Mouse (Mus musculus) layer of hippocampus, adult 11-12 months (tissue): Measurements from ENCODE around the gene Ubac1.
A peak's percentile ranks its signal among the peaks of the same experiment; 100 is the strongest.

ENCODE experiments used
- DNase-seq: peaks from one replicate; pipeline ENCODE4 v3.0.0; 2022; ENCODE audit warnings: low spot score

The Ubac1 gene

DNA sequence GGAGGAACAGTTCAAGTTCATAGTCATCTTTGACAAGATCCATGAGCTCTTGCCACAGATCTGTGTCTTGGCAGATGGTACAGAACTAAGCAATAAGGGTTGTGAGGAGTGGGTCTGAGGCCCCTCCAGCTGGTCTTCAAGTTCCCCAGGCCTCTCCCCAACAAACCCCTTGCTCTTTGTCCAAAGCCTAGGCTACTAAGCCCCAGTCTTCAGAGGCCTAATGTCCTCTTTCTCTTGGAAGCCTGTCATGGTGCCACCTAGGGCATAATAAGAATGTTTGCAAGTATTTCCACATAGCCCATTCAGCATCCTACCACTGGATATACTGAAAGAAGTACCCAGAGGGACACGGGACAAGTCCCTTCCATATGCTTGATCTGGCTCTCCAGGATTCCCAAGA, 1.1 kb upstream of the Ubac1 start:
- no peak for DNase-seq

DNA sequence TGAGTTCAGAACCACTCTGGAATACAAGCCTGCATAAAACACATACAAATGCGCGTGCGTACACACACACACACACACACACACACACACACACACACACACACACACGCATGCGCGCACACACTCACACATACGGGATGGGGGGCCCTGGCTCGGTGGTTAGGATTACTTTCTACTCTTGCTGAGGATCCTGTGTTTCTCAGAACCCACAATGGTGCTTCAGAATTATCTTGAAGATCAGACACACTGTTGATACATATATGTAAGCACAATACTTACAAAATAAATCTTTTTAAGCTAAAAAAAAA, 665 bp upstream of the Ubac1 start:
- no peak for DNase-seq

DNA sequence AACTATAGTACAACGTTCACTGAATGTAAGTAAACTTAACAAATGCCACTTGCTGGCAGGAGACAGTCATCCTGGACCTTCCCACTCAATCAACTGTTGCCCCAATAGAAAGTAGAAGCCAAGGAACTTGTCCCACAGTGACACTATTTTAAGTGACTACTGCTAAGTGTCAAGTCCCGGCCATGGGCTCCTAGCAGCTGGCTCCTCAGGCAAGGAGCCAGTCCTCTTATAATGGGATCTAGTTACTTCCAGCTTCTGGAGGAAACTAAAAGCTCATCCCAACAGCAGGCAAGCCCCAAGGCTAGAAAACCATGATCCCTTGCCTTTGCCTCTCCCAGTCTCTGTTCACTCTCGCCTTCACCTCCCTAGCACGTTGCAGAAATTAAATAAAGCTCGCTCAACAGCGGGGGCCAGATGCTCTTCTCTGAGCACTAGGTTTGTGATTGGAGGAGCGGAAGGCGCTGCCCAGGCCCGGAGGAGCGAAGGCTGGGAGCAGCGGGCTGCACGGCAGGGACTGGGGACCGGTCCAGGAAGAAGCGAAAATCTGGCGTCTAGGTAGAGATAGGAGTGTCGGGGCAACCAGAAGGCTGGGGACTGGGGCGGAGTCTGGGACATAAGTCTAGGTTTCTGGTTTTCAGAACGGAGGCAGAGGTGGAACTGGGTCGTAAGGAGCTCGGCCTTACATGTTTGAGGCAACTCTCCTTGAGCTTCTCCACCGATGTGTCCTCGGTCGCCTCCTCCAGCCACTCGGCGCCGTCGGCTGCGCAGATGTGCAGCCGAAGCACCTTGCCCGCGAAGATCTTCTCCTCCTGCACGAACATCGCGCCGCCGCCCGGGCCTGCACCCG, 610 bp downstream of the Ubac1 start:
- DNase-seq = peak; percentile 37

DNA sequence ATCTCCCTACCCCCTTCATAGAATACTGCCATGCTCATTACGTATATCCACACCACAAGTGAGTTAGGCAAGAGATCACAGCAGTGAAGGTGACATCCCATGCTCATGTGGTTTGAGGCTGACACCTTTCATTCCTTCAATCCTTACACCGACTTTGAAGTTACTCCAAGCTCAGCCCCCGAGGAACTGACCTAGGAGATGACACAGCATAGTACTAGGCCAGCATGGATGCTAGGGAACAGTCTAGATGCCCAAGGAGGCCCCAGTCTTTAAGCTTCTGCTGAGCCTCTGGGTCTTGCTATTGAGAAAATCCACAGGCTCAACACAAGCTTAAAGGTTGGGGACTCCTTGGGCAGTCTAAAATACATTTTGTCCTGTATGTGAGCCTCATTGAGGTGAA, 1.6 kb downstream of the Ubac1 start:
- no peak for DNase-seq

DNA sequence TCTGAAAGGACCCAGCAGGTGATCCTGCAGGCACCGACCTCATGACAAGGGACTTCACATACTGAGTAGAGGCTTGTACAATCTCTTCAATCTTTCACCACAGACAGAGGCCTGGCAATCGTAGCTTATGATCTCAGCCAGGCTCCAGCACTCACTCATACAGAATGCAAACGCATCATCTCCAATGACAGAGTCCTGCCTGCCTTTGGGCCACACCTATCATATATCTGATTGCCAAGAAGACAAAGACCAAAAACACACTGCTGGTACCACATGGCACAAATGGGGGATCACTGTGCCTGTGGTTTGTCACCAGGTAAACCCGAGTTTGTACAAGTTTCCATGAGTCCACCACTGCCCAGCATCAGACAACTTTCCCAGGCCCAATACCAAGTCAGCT, 4.2 kb downstream of the Ubac1 start:
- no peak for DNase-seq

DNA sequence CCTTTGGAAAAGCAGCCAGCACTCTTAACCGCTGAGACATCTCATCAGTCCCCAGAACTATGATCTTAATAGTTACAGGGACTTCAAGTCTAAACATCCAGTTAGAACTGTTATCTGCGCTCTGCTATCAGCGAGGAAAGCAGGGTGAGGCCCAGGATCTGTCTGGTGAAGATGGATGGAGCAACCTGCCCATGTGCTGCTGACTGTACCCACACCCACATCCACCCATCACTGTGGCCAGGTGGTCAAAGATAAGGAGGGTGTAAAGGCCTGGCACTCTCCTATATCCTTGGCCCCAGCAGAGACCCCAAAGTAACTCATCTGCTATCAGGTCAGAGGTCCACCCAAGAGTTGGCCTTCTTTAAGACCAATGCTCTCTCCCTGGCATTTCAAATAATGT, 7.9 kb downstream of the Ubac1 start:
- no peak for DNase-seq

DNA sequence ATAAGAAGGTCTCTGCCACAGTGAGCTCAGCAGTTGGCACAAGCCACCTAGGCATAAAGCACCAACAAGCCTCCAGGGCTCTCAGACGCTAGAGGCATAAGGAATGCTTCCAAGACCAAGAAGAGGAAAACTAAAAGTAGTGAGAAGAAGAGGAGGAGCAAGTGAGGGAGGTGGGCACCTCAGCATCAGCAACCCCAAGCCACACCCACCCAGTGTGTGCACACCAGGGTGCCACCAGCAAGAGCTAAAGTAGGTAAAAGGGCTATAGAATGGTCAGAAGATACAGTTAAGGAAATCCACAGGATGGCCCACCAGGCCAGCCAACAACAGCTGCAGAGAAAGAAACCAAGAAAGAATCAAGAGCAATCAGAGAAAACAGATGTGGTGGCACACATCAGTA, 10.1 kb downstream of the Ubac1 start:
- no peak for DNase-seq

DNA sequence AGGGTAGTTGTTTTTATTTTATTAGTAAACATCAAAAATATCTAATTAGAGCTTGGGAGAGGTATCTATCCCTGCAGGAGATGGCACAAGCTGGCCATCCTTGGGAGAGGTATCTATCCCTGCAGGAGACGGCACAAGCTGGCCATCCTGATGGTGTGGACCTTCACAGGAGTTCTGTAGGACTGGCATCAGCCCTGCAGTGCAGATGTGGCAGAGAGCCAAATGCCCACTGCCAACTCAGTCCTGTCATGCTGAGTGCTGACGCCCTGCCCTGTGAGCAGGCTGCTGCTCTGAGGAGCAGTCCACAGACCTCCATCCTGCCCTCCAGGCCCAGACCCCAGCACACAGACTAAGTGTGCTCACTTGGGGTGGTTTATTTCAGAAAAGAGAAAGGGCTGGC, 19.5 kb downstream of the Ubac1 start:
- no peak for DNase-seq

DNA sequence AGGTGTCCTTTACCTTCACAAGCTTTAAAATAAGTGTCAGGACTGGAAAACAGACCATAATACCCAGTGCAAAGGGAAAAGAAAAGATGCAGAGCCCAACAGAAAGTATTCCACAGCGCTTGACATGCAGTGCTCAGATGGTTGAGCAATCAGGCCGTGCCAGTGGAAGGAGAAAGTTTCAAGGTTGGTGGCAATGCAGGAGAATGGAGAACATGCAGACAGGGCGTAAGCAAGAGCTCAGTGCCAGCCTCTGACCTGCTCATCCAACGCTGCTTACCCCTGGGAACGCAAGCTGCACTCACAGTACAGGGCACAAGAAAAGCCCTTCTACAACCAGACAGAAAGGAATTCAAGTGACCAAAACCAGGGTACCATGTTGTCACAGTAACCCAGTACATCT, 20.4 kb downstream of the Ubac1 start:
- DNase-seq = no peak

DNA sequence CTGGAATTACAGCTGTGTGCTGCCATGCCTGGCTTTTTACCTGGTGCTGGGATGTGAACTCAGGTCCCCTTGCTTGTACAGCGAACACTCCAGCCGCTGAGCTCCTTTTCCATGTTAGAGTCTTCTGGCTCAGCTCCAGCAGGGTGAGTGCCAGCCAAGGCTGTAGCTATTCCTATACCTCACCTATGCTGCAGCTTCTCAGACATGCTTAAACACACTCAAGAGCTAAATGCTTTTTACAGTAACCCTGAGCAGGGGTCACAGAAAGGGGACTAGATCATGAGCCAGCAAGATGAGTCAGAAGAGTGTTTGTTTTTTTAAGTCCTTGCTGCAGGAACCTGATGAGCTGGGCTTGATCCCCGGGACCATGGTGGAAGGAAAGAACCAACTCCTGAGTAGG, 23.8 kb downstream of the Ubac1 start:
- no peak for DNase-seq

DNA sequence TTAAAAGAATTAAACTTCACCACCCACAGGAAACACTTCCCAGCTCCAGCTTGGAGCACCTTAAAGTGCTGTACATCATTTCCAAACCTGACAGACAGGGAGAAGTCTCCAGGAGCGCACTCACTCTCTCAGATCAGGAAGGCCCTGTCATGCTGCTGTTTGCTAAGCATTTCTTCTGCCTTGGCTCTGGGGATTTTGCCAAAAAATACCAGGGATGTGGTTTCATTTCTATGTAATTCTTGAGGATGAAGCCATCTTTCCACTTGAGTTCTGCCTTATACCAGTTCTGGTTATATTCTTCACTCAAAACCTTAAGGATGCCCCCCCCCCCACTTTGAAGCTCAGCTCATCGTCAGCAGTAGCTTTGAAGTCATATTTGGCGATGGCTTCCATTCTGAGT, 26.8 kb downstream of the Ubac1 start:
- DNase-seq = no peak

DNA sequence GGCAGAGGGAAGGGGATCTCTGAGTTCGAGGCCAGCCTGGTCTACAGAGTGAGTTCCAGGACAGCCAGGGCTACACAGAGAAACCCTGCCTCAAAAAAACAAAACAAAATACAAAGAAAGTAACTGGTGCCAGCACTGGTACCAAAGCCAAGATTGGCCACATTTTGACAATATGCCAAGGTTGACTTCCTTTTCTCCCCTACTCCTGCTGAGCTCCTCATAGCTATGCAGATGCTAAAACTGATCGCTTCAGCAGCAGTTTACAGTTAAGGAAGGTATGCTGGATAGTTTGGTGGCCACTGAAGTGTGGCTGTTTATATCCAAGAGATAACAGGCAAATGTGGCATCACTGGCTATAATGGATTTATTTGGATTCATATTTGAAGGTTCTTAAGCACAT, 29.3 kb downstream of the Ubac1 start:
- DNase-seq = no peak

DNA sequence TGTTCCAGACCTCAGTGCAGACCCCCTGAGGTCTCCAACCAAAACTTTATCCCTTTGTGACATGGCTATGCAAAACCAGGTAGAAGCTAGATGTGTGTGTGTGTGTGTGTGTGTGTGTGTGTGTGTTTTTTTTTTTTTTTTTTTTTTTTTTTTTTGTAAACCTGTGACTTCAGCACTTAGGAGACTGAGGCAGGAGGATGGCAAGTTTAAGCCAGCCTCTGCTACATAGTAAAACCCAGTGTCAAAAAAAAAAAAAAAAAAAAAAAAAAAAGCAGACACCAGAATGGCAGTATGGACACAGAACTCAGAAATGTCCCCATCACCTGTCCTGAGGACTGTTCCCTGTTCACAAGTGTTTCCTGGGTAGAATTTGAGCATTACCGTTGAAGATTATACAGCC, 31.9 kb downstream of the Ubac1 start:
- DNase-seq = no peak

DNA sequence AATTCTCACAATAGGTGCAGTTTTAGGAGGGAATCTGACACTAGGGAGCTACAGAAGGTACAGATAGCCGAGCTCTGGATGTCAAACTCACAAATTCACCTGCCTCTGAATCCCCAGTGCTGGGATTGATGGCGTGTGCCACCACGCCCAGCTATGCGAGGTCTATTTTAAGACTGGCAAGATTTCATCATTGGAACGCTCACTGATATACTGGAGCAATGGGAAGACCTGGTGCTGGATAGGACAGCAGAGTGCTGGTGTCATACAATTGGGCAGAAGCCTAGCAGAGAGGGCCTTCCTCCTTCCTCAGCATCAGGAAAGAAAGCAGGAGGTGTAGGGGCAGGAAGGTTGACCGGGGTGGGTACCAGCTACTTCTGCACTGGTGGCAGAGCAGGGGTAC, 33.7 kb downstream of the Ubac1 start:
- DNase-seq = no peak

DNA sequence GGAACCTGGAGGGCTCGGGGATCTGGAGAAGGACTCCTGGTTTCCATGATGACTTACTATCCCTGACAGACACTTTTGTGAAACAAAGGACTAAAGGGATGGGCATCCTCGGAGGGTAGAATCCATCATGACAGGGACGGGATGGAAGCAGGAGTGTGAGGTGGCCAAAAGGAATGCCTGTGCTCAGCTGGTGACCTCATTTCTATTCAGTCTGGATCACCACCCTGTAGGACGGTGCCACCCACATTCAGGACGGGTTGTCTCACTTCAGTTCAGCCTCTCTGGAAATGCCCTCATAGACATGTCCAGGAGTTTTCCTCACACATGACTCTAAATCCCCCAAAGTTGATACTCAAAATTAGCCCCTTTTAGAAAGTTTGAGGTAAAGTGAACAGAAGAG, 34.9 kb downstream of the Ubac1 start:
- DNase-seq = no peak

DNA sequence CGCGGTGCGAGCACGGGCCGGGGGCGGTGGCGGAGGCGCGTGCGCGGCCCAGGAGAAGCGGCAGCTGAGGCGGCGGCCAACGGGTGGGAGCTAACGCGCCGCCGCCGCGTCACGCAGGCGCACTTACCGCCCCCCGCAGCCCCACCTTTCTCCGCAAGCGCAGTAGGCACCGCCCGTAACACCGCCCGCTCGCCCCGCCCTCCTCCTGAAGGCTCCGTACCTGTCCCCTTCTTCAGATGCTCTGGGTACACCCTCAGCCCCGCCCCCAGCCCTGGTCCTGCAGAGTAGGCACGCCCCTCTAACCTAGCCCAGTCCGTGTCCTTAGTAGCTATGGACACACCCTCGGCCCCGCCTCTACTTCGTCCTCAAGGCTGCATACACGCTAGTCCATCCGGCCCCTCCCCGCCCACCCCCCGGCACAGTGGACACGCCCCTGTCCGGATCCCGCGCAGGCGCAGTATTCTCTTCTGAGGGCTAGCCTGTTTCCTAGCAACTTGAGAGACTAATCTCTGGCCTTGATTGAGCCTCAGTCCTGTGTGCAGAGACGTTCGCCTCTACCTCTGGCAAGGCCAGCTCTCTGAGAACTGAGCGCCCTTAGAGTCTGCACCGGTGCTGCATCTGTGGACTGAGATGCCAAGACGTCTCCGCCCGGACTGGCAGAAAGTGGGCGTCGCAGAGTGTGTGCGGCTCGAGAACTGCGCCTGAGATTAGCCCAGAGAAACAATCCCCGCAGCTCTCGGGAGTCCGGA, 38.2 kb downstream of the Ubac1 start, which contains the start of gene Camsap1:
TSS of gene Camsap1 (minus strand) at position 124 of the 749 bp plus-strand sequence.
- DNase-seq = peak; percentile 99

DNA sequence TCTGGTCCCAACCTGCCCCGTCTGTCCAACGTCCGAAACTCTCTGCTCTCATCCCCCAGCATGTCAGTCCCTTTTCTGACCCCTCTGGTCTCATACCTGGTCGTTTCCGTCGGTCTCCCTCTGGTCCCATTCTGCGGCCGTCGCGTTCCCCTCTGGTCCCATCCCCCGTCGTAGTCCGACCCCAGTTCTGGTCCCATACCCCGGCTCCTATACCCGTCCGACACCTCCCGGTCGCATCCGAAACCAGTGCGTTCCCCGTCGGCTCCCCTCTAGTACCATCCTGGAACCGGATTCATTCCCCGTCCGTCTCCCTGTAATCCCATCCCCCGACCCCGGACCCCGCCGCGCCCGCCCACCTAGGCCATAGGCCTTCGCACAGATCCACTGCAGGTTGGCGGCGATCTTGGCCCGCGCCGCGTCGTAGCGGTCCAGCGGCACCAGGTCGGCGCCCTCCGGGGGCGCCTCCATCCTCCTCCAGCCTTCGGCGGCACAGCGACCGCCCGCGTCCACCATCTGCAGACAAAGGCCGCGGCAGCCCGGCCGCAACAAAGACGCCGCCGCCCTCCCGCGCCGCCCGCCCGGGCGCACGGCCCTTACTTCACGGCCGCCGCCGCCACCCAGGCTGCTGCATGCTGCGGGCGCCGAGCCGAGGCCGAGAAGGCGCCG, 39.0 kb downstream of the Ubac1 start:
- DNase-seq = peak; percentile 23

DNA sequence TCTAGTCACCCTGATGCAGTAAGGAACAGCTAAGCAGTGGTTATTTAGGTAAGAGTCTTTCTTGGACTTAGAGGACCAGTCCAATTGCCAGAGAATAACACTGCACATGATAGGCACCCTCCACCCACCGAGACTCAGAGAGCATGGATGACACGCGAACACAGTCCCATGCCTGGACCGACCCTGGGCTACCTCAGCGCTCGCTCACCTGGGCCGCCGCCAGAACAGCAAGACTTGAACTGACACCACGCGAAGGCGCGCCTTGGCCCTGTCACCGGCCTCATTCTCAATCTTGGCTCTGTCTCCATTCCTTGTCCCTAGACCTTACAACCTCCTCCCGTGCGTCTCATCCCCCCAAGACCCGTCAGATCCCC, 39.5 kb downstream of the Ubac1 start:
- DNase-seq = peak; percentile 42

DNA sequence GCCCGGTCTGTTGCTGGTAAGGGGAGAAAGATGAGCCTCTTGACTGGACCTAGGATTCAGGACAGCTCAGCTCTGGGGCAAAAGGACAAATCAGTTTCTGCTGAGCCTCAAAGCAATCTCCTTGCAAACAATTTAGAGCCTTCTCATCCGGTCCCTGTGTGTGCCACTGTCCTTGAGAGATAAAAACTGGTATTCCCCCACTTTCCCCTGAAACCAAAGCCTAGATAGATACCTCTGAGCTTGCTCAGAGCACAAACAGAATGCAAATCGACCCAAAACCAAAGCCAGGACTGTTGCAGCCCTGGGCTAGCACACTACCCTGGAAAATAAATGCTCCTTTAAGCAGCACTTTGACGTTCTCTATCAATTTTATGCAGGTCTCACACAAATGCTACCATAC, 42.5 kb downstream of the Ubac1 start:
- DNase-seq = no peak

DNA sequence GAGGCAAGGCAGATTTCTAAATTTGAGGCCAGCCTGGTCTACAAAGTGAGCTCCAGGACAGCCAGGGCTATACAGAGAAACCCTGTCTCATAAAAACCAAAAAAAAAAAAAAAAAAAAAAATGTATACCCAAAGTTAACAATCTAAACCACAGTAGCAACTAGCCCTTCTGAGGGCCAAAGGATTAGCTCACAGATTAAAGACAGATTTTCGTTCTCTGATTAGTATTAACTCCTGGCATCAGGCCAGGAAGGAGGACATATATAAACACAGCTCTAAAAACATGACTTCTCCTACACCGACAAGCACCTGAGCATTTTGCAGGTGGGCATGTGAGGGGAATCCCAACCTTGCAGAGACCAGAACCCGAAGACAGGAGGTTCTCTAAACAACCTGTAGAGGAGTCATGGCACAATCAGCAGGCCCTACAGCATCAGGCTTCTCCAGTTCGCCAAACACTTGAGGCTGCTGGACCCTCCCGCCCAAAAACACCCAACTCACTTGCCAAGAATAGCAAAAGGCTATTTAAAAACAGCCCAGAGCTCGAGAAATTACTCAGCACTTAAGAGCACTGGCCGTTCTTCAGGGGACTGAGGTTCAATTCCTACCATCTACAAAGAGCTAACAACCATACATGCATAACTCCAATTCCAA, 43.8 kb downstream of the Ubac1 start:
- no peak for DNase-seq

DNA sequence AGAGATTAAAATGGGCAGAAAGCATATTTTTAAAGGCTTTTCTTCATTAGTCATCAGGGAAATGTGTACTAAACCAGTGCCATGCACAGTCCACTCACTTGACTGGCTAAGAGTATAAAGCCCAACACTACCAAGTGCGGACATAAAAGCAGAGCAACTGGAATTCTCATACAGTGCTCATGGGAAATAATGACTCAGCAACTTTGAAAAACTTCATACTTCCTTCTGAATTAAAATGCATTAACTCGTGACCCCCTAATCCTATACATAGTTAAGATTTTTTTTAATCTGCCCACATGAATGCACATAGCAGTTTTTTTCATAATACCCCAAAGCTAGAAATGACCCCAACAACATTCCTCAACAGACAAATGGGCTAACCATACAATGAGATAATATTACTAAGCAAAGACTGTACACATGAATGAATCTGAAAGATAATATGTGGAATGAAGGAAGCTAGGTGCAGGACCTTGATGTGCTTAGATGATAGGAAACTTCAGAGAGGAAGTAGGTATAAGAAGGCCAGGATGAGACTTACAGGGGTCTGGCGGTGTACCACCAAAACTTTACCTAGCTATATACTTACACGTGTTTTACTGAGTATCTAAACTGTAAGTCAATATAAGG, 46.3 kb downstream of the Ubac1 start:
- DNase-seq = no peak

DNA sequence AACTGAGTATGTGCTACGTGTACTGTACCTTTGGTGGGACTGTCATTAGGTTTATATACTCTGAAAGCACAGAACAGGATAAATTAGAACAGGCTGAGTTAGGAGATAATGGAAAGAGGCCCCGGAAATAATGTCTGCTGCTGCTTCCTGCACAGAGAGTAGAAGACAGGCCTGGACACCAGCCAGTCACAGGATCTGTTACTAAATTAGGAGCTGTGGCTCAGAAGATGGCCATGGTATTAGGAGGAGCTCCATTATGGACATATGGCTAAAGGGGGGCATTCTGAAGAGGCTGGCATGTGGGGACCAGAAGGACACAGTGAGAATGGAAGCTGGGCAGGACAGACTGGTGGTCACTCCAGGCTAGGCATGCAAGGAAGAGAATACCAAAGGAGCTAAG, 51.1 kb downstream of the Ubac1 start:
- peak; percentile 50 for DNase-seq
